Mouse (Mus musculus) G1E (cell line): ENCODE data around the gene Polr2g.

Experiments
- CTCF ChIP-seq: IDR thresholded peaks from 2 replicates; pipeline ENCODE4 v1.5.1; 2012; ENCODE audit warnings: low read depth, low read length, inconsistent platforms, mixed read lengths
- GATA1 ChIP-seq: IDR thresholded peaks from 2 replicates; pipeline ENCODE4 v1.6.1; 2012; ENCODE audit warnings: borderline replicate concordance, low read length, inconsistent platforms, mixed read lengths
- GATA2 ChIP-seq: IDR thresholded peaks from 2 replicates; pipeline ENCODE4 v1.6.1; 2012; ENCODE audit warnings: low read depth, low read length, inconsistent platforms, borderline replicate concordance
- TAL1 ChIP-seq: conservative IDR thresholded peaks from 2 replicates; pipeline ENCODE4 v1.6.1; 2012; ENCODE audit warnings: low read depth, low read length, inconsistent platforms, mixed read lengths

- TF ChIP-seq CTCF (no peak), GATA1 (no peak), TAL1 (no peak), GATA2 (no peak)
Observed at GRCm38 (mm10) chr19:8837251-8837791, 38.9 kb upstream of the Polr2g start, which contains the start of gene Bscl2.
